Mouse (Mus musculus) heart, postnatal 10 days (tissue): ENCODE data around the gene Ptgr1. TPM values are rescaled to one million over a fixed set of nuclear protein-coding genes. Genes with fewer than 3 reads are reported as not detected.

Experiments used
- DNase-seq, 2 experiments: peaks; one replicate each; pipeline ENCODE4 v3.0.0; 2021
- intact Hi-C: fragments of 180-260 bp; cut with DNase I; formaldehyde crosslinking; loops from one replicate; pipeline ENCODE4 v1.15.1; 2025
- total RNA-seq, 2 experiments: library from RNA; stranded (reverse); gene quantifications; 2 replicates each; pipeline ENCODE4 v1.2.3; 2021

Ptgr1 gene
- total RNA-seq, 2 experiments from 2014 or later: 5.3 to 5.6 TPM

- DNase-seq: peak; percentile 31 to 50
- intact Hi-C loops: no loop called here
These were observed 52.0 kb downstream of the Ptgr1 start for GRCm38 (mm10) chr4:58934746-58935476.

- intact Hi-C loops: no loop called here
- no peak for DNase-seq
These were observed 52.6 kb downstream of the Ptgr1 start for GRCm38 (mm10) chr4:58934308-58934707.

GRCm38 (mm10) chr4:58932541-58932940 is 54.4 kb downstream of the Ptgr1 start:
- no peak for DNase-seq
- intact Hi-C loops: no loop called here

GRCm38 (mm10) chr4:58927661-58928060 is 59.3 kb downstream of the Ptgr1 start:
- no peak for DNase-seq
- intact Hi-C loops: no loop called here

GRCm38 (mm10) chr4:58926120-58926519 is 60.8 kb downstream of the Ptgr1 start:
- intact Hi-C loops: no loop called here
- DNase-seq: no peak

- intact Hi-C loops: no loop called here
- no peak for DNase-seq
These were observed 61.3 kb downstream of the Ptgr1 start for GRCm38 (mm10) chr4:58925664-58926063.

GRCm38 (mm10) chr4:58923933-58924332 is 63.0 kb downstream of the Ptgr1 start:
- intact Hi-C loops: no loop called here
- DNase-seq: no peak

Other genes with a start within 250 kb of the Ptgr1 start
- gene Olfr267, start 199.4 kb downstream of the Ptgr1 start, total RNA-seq: under 1 TPM in 1 of 2 experiments, not detected in 1; 0.36 TPM
- 100 to 1,000 TPM; 153 to 156 TPM for gene Ecpas, start 74.4 kb downstream of the Ptgr1 start, total RNA-seq
- under 1 TPM; 0.12 TPM for gene Zkscan16, start 43.5 kb downstream of the Ptgr1 start, total RNA-seq
- gene Dnajc25, start 7.9 kb upstream of the Ptgr1 start, total RNA-seq: 10 to 100 TPM; 15.9 to 18.2 TPM
- gene Gm20503, start 16.1 kb upstream of the Ptgr1 start, total RNA-seq: 1 to 10 TPM; 3.7 TPM
- 10 to 100 TPM; 32.1 to 32.9 TPM for gene Gng10, start 48.0 kb upstream of the Ptgr1 start, total RNA-seq
- not detected for gene AI481877, start 151.9 kb upstream of the Ptgr1 start, total RNA-seq
- 10 to 100 TPM; 22.1 to 23.3 TPM for gene Ugcg, start 202.1 kb upstream of the Ptgr1 start, total RNA-seq